Mouse (Mus musculus) bone marrow, adult 2 months (tissue): ENCODE measurements at regions not wholly inside any gene's neighbourhood (a gene's known extent, or its start where the extent isn't known, plus 50 kb on each side); places are given as distances from the start of the nearest gene placed in this dataset.

Source experiments
- H3K27ac ChIP-seq: fragments of 200-500 bp; 2 replicates; pipeline ENCODE4 v1.5.1; 2012; ENCODE audit warnings: low read depth, mild to moderate bottlenecking, control low read depth, inconsistent platforms, low read length; ENCODE audit not compliant: control insufficient read depth, poor library complexity, insufficient read depth
- H3K4me1 ChIP-seq: fragments of 200-500 bp; 2 replicates; pipeline ENCODE4 v1.6.1; 2011; ENCODE audit warnings: low read length; ENCODE audit not compliant: control insufficient read depth, insufficient read depth
- H3K4me3 ChIP-seq: fragments of 200-500 bp; replicated peaks from 2 replicates; pipeline ENCODE3; 2011; ENCODE audit warnings: mild to moderate bottlenecking, low read depth, low read length, control low read depth; ENCODE audit not compliant: control insufficient read depth
- CTCF ChIP-seq: fragments of 200-500 bp; IDR thresholded peaks from 2 replicates; pipeline ENCODE4 v1.5.1; 2011; ENCODE audit warnings: low read length, control low read depth; ENCODE audit not compliant: control insufficient read depth, insufficient read depth
- POLR2A ChIP-seq: fragments of 200-500 bp; IDR thresholded peaks from 2 replicates; pipeline ENCODE4 v1.6.1; 2011; ENCODE audit warnings: low read depth, mild to moderate bottlenecking, control low read depth, low read length, borderline replicate concordance; ENCODE audit not compliant: control insufficient read depth
- WGBS: fragments of 180-500 bp; shearing (Covaris S2); methylation state at CpG from one replicate; pipeline ENCODE4 v1.1.7; 2018; 5-methylcytosine and 5-hydroxymethylcytosine counted together

GRCm38 (mm10) chr6:84514623-84515022, 79.1 kb downstream of the Cyp26b1 start:
- TF ChIP-seq CTCF (no peak), POLR2A (no peak)
- no peaks in the 10 kb centered on the region for H3K4me1 ChIP-seq
- 15% methylated on average over 3 of the region's 3 CpGs for WGBS
- H3K4me3 ChIP-seq = no peak overlapping the region
- H3K27ac ChIP-seq = no peak overlapping the region

- no peaks in the 10 kb centered on the region for H3K4me1 ChIP-seq
- H3K27ac ChIP-seq = no peak overlapping the region
- TF ChIP-seq POLR2A (no peak), CTCF (no peak)
- H3K4me3 ChIP-seq = no peak overlapping the region
- WGBS = 80% methylated on average over 3 of the region's 3 CpGs
These were observed 85.1 kb downstream of the Cyp26b1 start for GRCm38 (mm10) chr6:84508598-84508997.

DNA sequence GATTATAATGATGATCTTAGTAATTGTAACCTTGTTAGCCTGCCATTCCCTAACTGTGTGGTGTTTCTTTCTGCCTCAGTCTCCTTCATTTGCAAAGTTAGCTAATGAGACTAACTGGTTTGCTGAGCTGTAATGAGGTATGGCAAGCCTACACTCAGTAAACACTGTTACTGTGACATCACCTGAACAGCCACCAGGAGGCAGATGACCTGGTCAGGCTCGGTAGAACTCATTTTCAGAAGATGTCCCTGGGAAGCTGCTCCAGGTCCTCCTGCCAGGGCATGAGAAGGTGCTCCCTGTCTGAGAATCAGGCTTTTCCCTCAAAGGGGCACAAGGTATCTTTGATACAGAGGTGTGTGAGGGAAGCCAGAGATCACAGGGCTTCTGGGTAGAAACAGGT, 87.0 kb downstream of the Cyp26b1 start:
- no peaks in the 10 kb centered on the region for H3K4me1 ChIP-seq
- TF ChIP-seq CTCF = no peak
- no peak for TF ChIP-seq POLR2A
- 9% methylated on average over 1 of the region's 1 CpGs for WGBS
- H3K27ac ChIP-seq = no peak overlapping the region
- no peak overlapping the region for H3K4me3 ChIP-seq

- WGBS = 49% methylated on average over 13 of the region's 13 CpGs
- H3K4me3 ChIP-seq = no peak overlapping the region
- no peaks in the 10 kb centered on the region for H3K4me1 ChIP-seq
- TF ChIP-seq CTCF = no peak
- no peak overlapping the region for H3K27ac ChIP-seq
These were observed 93.3 kb downstream of the Cyp26b1 start for GRCm38 (mm10) chr6:84500255-84500886.

DNA sequence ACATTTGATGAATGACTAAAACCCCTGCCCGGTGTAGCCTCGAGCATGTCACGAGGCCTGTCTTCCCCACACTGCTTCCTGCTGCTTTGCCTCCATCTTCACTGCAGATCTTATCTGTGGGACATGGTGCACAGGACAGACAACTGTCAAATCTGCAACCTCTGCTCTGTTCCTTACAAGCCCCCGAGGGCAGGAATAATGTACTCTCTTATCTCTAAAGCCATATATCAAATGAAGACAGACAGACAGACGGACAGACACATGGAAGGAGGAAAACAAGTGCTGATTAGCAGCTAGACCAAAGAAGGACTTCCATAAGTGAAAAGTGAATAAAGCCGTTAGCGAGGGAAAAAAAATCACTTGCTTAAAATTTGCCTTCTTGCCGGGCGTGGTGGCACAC, 95.6 kb downstream of the Cyp26b1 start:
- H3K27ac ChIP-seq = no peak overlapping the region
- TF ChIP-seq POLR2A (no peak), CTCF (no peak)
- no peaks in the 10 kb centered on the region for H3K4me1 ChIP-seq
- WGBS = 42% methylated on average over 9 of the region's 9 CpGs
- H3K4me3 ChIP-seq = no peak overlapping the region

DNA sequence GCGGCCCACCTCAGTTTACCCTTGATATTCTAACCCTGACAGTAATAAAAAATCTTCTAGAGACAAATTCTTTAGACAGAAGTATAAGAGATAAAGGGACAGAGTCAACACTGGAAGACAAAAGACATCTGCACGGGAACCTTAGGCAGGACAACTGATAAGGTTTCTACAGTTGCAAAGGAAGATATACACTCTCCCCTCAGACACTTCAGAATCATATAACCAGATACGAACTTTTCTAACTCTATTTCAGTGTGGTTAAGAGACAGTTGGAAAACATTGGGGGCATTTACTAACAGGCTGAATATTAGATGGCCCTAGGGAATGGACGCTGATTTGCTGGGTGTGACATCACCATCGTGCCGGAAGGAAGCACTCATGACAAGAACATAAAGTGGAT, 100.0 kb downstream of the Cyp26b1 start:
- H3K4me3 ChIP-seq = no peak overlapping the region
- TF ChIP-seq CTCF = no peak
- TF ChIP-seq POLR2A = no peak
- H3K4me1 ChIP-seq = no peaks in the 10 kb centered on the region
- 63% methylated on average over 6 of the region's 6 CpGs for WGBS
- H3K27ac ChIP-seq = no peak overlapping the region

- H3K4me3 ChIP-seq = no peak overlapping the region
- no peak for TF ChIP-seq POLR2A
- no peak for TF ChIP-seq CTCF
- no peak overlapping the region for H3K27ac ChIP-seq
- H3K4me1 ChIP-seq = no peaks in the 10 kb centered on the region
- WGBS = 75% methylated on average over 8 of the region's 8 CpGs
These were observed 100.5 kb downstream of the Cyp26b1 start for GRCm38 (mm10) chr6:84493169-84493568.

- Histone ChIP-seq H3K4me3 (no peak overlapping the region), H3K27ac (no peak overlapping the region), H3K4me1 (no peaks in the 10 kb centered on the region)
- WGBS = 83% methylated on average over 2 of the region's 2 CpGs
- TF ChIP-seq POLR2A (no peak), CTCF (no peak)
These were observed 101.1 kb downstream of the Cyp26b1 start for GRCm38 (mm10) chr6:84492594-84492993.

- WGBS = 67% methylated on average over 5 of the region's 5 CpGs
- no peak overlapping the region for H3K27ac ChIP-seq
These were observed 102.6 kb downstream of the Cyp26b1 start for GRCm38 (mm10) chr6:84491106-84491505.

More at GRCm38 (mm10) chr6:84491106-84491505, 102.6 kb downstream of the Cyp26b1 start:
- H3K4me1 ChIP-seq = no peaks in the 10 kb centered on the region
- no peak for TF ChIP-seq CTCF
- no peak for TF ChIP-seq POLR2A
- H3K4me3 ChIP-seq = no peak overlapping the region
